Mouse (Mus musculus) forebrain, embryonic 16.5 days (tissue): ENCODE measurements at regions not wholly inside any gene's neighbourhood (a gene's known extent, or its start where the extent isn't known, plus 50 kb on each side); places are given as distances from the start of the nearest gene placed in this dataset.
A peak's percentile ranks its signal among the peaks of the same experiment; 100 is the strongest.

ENCODE experiments used
- ATAC-seq: fragments of 200-750 bp; cut with Nextera tagmentation; 2 replicates; pipeline ENCODE4 v1.8.0; 2017; ENCODE audit warnings: mild to moderate bottlenecking, moderate library complexity
- H3K27ac ChIP-seq: fragments of 300-500 bp; sonication (generic); 2 replicates; pipeline ENCODE4 v1.5.1; 2014; ENCODE audit warnings: low read length, control low read depth
- H3K27me3 ChIP-seq: fragments of 300-500 bp; sonication (generic); replicated peaks from 2 replicates; pipeline ENCODE4 v1.6.1; 2014; ENCODE audit warnings: low read length; ENCODE audit not compliant: control insufficient read depth, insufficient read depth
- H3K36me3 ChIP-seq: fragments of 300-500 bp; sonication (generic); 2 replicates; pipeline ENCODE4 v1.6.1; 2014; ENCODE audit not compliant: control insufficient read depth, insufficient read depth
- H3K4me1 ChIP-seq: fragments of 300-500 bp; sonication (generic); replicated peaks from 2 replicates; pipeline ENCODE4 v1.6.1; 2014; ENCODE audit warnings: low read length; ENCODE audit not compliant: control insufficient read depth, insufficient read depth
- H3K4me2 ChIP-seq: fragments of 300-500 bp; sonication (generic); 2 replicates; pipeline ENCODE4 v1.6.1; 2014; ENCODE audit warnings: mild to moderate bottlenecking, low read length, control low read depth
- H3K4me3 ChIP-seq: fragments of 300-500 bp; sonication (generic); replicated peaks from 2 replicates; pipeline ENCODE4 v1.5.1; 2014; ENCODE audit warnings: mild to moderate bottlenecking, low read length, control low read depth
- H3K9ac ChIP-seq: fragments of 300-500 bp; sonication (generic); replicated peaks from 2 replicates; pipeline ENCODE4 v1.6.1; 2014; ENCODE audit warnings: low read depth, low read length, control low read depth
- H3K9me3 ChIP-seq: fragments of 300-500 bp; sonication (generic); 2 replicates; pipeline ENCODE4 v1.6.1; 2016; ENCODE audit warnings: low read length; ENCODE audit not compliant: control insufficient read depth
- WGBS: fragments of 180-500 bp; shearing (Covaris S2); extraction: QIAGEN DNeasy Blood & Tissue Kit; methylation state at CpG from one replicate; pipeline ENCODE4 v1.1.7; 2014; 5-methylcytosine and 5-hydroxymethylcytosine counted together

- H3K4me2 ChIP-seq = no peak overlapping the region
- 68% methylated on average over 4 of the region's 4 CpGs for WGBS
- H3K9me3 ChIP-seq = peaks cover 2% of the 10 kb centered on the region; the same call in 1 of the 2 replicates
- H3K4me3 ChIP-seq = no peak overlapping the region
- 0 out of 2 replicates have a peak, but pooled peaks cover 3% of the 10 kb centered on the region for H3K4me1 ChIP-seq
- no peaks in the 10 kb centered on the region for H3K36me3 ChIP-seq
- H3K27ac ChIP-seq = no peak overlapping the region
- peak; percentile 29; the same call in 1 of the 2 replicates for ATAC-seq
- H3K27me3 ChIP-seq = no peaks in the 10 kb centered on the region
- no peak overlapping the region for H3K9ac ChIP-seq
Measured at GRCm38 (mm10) chr13:30085446-30085845, 50.8 kb upstream of the Mboat1 start.

GRCm38 (mm10) chr13:30085005-30085404, 51.3 kb upstream of the Mboat1 start:
- 4% methylated on average over 10 of the region's 10 CpGs for WGBS
- peak overlapping the region; percentile 26; the same call in 1 of the 2 replicates for H3K4me2 ChIP-seq

GRCm38 (mm10) chr13:30084386-30084785, 51.9 kb upstream of the Mboat1 start:
- no peak overlapping the region for H3K4me2 ChIP-seq
- no peak overlapping the region for H3K4me3 ChIP-seq
- 0 out of 2 replicates have a peak, but pooled peaks cover 3% of the 10 kb centered on the region for H3K4me1 ChIP-seq
- no peak overlapping the region for H3K27ac ChIP-seq
- H3K9me3 ChIP-seq = peaks cover 2% of the 10 kb centered on the region; the same call in 1 of the 2 replicates
- no peaks in the 10 kb centered on the region for H3K36me3 ChIP-seq
- no peak overlapping the region for H3K9ac ChIP-seq
- WGBS = 76% methylated on average over 5 of the region's 5 CpGs
- no peaks in the 10 kb centered on the region for H3K27me3 ChIP-seq
- no peak for ATAC-seq

More at GRCm38 (mm10) chr13:30085005-30085404, 51.3 kb upstream of the Mboat1 start:
- no peaks in the 10 kb centered on the region for H3K36me3 ChIP-seq
- H3K9ac ChIP-seq = no peak overlapping the region
- H3K27ac ChIP-seq = no peak overlapping the region
- H3K27me3 ChIP-seq = no peaks in the 10 kb centered on the region
- H3K9me3 ChIP-seq = peaks cover 2% of the 10 kb centered on the region; the same call in 1 of the 2 replicates
- H3K4me1 ChIP-seq = 0 out of 2 replicates have a peak, but pooled peaks cover 3% of the 10 kb centered on the region
- peak; percentile 95 for ATAC-seq
- H3K4me3 ChIP-seq = no peak overlapping the region

- Histone ChIP-seq H3K9me3 (no peaks in the 10 kb centered on the region), H3K4me2 (no peak overlapping the region), H3K4me1 (0 out of 2 replicates have a peak, but pooled peaks cover 3% of the 10 kb centered on the region), H3K27me3 (no peaks in the 10 kb centered on the region), H3K4me3 (no peak overlapping the region), H3K27ac (no peak overlapping the region), H3K36me3 (no peaks in the 10 kb centered on the region), H3K9ac (no peak overlapping the region)
- ATAC-seq = no peak
- 90% methylated on average over 6 of the region's 6 CpGs for WGBS
Measured at GRCm38 (mm10) chr13:30083949-30084348, 52.3 kb upstream of the Mboat1 start.

- no peak for ATAC-seq
- no peak overlapping the region for H3K27ac ChIP-seq
Measured at GRCm38 (mm10) chr13:30082761-30083160, 53.5 kb upstream of the Mboat1 start.

GRCm38 (mm10) chr13:30080705-30081474, 55.4 kb upstream of the Mboat1 start:
- Histone ChIP-seq H3K4me1 (0 out of 2 replicates have a peak, but pooled peaks cover 3% of the 10 kb centered on the region), H3K4me3 (no peak overlapping the region), H3K27ac (no peak overlapping the region), H3K9ac (no peak overlapping the region), H3K27me3 (no peaks in the 10 kb centered on the region), H3K9me3 (no peaks in the 10 kb centered on the region), H3K4me2 (no peak overlapping the region), H3K36me3 (no peaks in the 10 kb centered on the region)
- ATAC-seq = no peak
- WGBS = 58% methylated on average over 15 of the region's 15 CpGs

More at GRCm38 (mm10) chr13:30082761-30083160, 53.5 kb upstream of the Mboat1 start:
- no peak overlapping the region for H3K4me2 ChIP-seq
- no peaks in the 10 kb centered on the region for H3K27me3 ChIP-seq
- no peaks in the 10 kb centered on the region for H3K9me3 ChIP-seq
- H3K4me1 ChIP-seq = 0 out of 2 replicates have a peak, but pooled peaks cover 3% of the 10 kb centered on the region
- H3K36me3 ChIP-seq = no peaks in the 10 kb centered on the region
- no peak overlapping the region for H3K9ac ChIP-seq
- 60% methylated on average over 2 of the region's 2 CpGs for WGBS
- H3K4me3 ChIP-seq = no peak overlapping the region

- WGBS = 92% methylated on average over 2 of the region's 2 CpGs
Measured at GRCm38 (mm10) chr13:30074517-30075064, 61.7 kb upstream of the Mboat1 start.

GRCm38 (mm10) chr13:30074069-30074468, 62.2 kb upstream of the Mboat1 start:
- Histone ChIP-seq H3K36me3 (no peaks in the 10 kb centered on the region), H3K27me3 (no peaks in the 10 kb centered on the region), H3K9ac (no peak overlapping the region), H3K27ac (no peak overlapping the region), H3K4me2 (no peak overlapping the region), H3K4me1 (no peaks in the 10 kb centered on the region), H3K4me3 (no peak overlapping the region), H3K9me3 (no peaks in the 10 kb centered on the region)
- ATAC-seq = no peak
- whole genome bisulfite sequencing = 92% methylated on average over 3 of the region's 3 CpGs

More at GRCm38 (mm10) chr13:30074517-30075064, 61.7 kb upstream of the Mboat1 start:
- Histone ChIP-seq H3K4me2 (no peak overlapping the region), H3K4me1 (no peaks in the 10 kb centered on the region), H3K9ac (no peak overlapping the region), H3K9me3 (no peaks in the 10 kb centered on the region), H3K27ac (no peak overlapping the region), H3K4me3 (no peak overlapping the region), H3K36me3 (no peaks in the 10 kb centered on the region), H3K27me3 (no peaks in the 10 kb centered on the region)
- ATAC-seq = no peak

DNA sequence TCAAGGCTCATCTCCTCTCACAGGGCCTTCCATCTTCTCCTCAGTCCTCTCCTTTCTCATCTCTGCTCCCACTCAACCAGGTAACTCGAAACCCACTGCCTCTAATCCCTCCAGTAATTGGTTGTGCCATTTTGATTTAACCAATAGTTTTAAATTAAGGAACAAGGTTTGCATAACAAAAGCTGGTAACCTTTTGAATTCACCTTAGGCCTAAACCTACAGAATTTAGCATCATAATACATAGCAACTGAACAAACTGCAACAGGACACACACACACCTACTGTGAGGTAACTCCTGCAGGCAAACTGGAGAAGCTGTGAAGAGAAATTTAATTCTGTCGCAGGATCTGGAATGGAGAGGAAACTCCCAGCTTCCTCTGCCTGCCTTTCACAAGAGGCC, 66.9 kb upstream of the Mboat1 start:
- no peaks in the 10 kb centered on the region for H3K36me3 ChIP-seq
- 57% methylated on average over 2 of the region's 2 CpGs for WGBS
- H3K9ac ChIP-seq = no peak overlapping the region
- no peak overlapping the region for H3K4me3 ChIP-seq
- no peaks in the 10 kb centered on the region for H3K4me1 ChIP-seq
- no peak for ATAC-seq
- no peaks in the 10 kb centered on the region for H3K27me3 ChIP-seq
- no peak overlapping the region for H3K27ac ChIP-seq
- H3K4me2 ChIP-seq = no peak overlapping the region
- no peaks in the 10 kb centered on the region for H3K9me3 ChIP-seq
